In genomic region chr2:155668461-155668860, GRCm38 (mm10) we compare ENCODE assay signal across 9 mouse cellular contexts. TPM values are rescaled to one million over a fixed set of nuclear protein-coding genes. Genes with fewer than 3 reads are reported as not detected.
DNase-seq lines count a peak whose midpoint lies in the region; ATAC-seq and TF ChIP-seq lines count a peak whose summit lies in the region.
"Had no signal": no experiment of that assay in that cellular context is flagged by ENCODE, and none has a peak within 500 bp of the region (broad histone marks: within the 10 kb centered on the region; RNA-seq: fewer than 3 reads in every experiment).

No protein-coding gene starts in this region.

- TF ChIP-seq POLR2A in cortical plate, adult 2 months (IDR thresholded peaks at IDR 0.05; ENCODE audit: extremely low read depth, insufficient read depth, low read length): no peak

- no peak overlapping the region for H3K4me3 ChIP-seq in forebrain, embryonic 14.5 days (ENCODE audit: low read depth, low read length)
- no peak overlapping the region for H3K4me3 ChIP-seq in forebrain, embryonic 12.5 days (replicated peaks)
- no peak overlapping the region for H3K4me3 ChIP-seq in midbrain, embryonic 11.5 days (ENCODE audit: low read depth, low read length)
- no peak overlapping the region for H3K4me3 ChIP-seq in midbrain, embryonic 15.5 days
- H3K4me3 ChIP-seq in cortical plate, adult 2 months (ENCODE audit: insufficient read depth, low read length): no peak overlapping the region
- H3K4me3 ChIP-seq: midbrain, embryonic 12.5 days had no signal

- no peaks in the 10 kb centered on the region for H3K4me1 ChIP-seq in forebrain, embryonic 14.5 days (ENCODE audit: control insufficient read depth, insufficient read depth, low read length)
- no peaks in the 10 kb centered on the region for H3K4me1 ChIP-seq in forebrain, embryonic 12.5 days
- H3K4me1 ChIP-seq in midbrain, embryonic 11.5 days (ENCODE audit: control insufficient read depth, insufficient read depth, low read length): no peaks in the 10 kb centered on the region
- H3K4me1 ChIP-seq in midbrain, embryonic 15.5 days: no peaks in the 10 kb centered on the region
- no peaks in the 10 kb centered on the region; the same call in 1 of the 2 replicates for H3K4me1 ChIP-seq in cortical plate, adult 2 months (ENCODE audit: control insufficient read depth, insufficient read depth, low read length)
- H3K4me1 ChIP-seq: midbrain, embryonic 12.5 days had no signal

- H3K27me3 ChIP-seq in forebrain, embryonic 14.5 days (replicated peaks; ENCODE audit: control insufficient read depth, insufficient read depth, low read length): no peaks in the 10 kb centered on the region
- no peaks in the 10 kb centered on the region for H3K27me3 ChIP-seq in forebrain, embryonic 12.5 days
- no peaks in the 10 kb centered on the region for H3K27me3 ChIP-seq in midbrain, embryonic 11.5 days (ENCODE audit: control insufficient read depth, insufficient read depth, low read length)
- no peaks in the 10 kb centered on the region for H3K27me3 ChIP-seq in midbrain, embryonic 15.5 days (replicated peaks)
- H3K27me3 ChIP-seq: midbrain, embryonic 12.5 days had no signal

- WGBS in forebrain, embryonic 14.5 days: 83% methylated on average over 4 of the region's 4 CpGs
- 86% methylated on average over 4 of the region's 4 CpGs for WGBS in forebrain, embryonic 12.5 days
- WGBS in midbrain, embryonic 11.5 days: 84% methylated on average over 4 of the region's 4 CpGs
- 82% methylated on average over 4 of the region's 4 CpGs for WGBS in midbrain, embryonic 15.5 days

- peaks cover 73% of the 10 kb centered on the region for H3K36me3 ChIP-seq in forebrain, embryonic 14.5 days (ENCODE audit: control insufficient read depth, insufficient read depth, low read length)
- peaks cover 65% of the 10 kb centered on the region for H3K36me3 ChIP-seq in forebrain, embryonic 12.5 days (replicated peaks)
- H3K36me3 ChIP-seq in midbrain, embryonic 11.5 days (ENCODE audit: control insufficient read depth, insufficient read depth, low read length): peaks cover 8% of the 10 kb centered on the region
- peaks cover 44% of the 10 kb centered on the region; the same call in 1 of the 2 replicates for H3K36me3 ChIP-seq in midbrain, embryonic 15.5 days (replicated peaks)

- no peak overlapping the region for H3K4me2 ChIP-seq in forebrain, embryonic 14.5 days (ENCODE audit: low read length)
- no peak overlapping the region for H3K4me2 ChIP-seq in forebrain, embryonic 12.5 days
- no peak overlapping the region for H3K4me2 ChIP-seq in midbrain, embryonic 11.5 days
- no peak overlapping the region for H3K4me2 ChIP-seq in midbrain, embryonic 15.5 days
- H3K4me2 ChIP-seq: midbrain, embryonic 12.5 days had no signal

- H3K27ac ChIP-seq in forebrain, embryonic 14.5 days (ENCODE audit: low read depth, low read length): no peak overlapping the region
- no peak overlapping the region for H3K27ac ChIP-seq in forebrain, embryonic 12.5 days
- no peak overlapping the region for H3K27ac ChIP-seq in midbrain, embryonic 11.5 days (ENCODE audit: low read depth, low read length)
- no peak overlapping the region for H3K27ac ChIP-seq in midbrain, embryonic 15.5 days
- H3K27ac ChIP-seq in cortical plate, adult 2 months (ENCODE audit: insufficient read depth, low read length): no peak overlapping the region
- H3K27ac ChIP-seq: midbrain, embryonic 12.5 days had no signal

- peak; percentile 29; the same call in 1 of the 2 replicates for TF ChIP-seq CTCF in cortical plate, adult 2 months (IDR thresholded peaks at IDR 0.05; ENCODE audit: extremely low read depth, insufficient read depth, low read length)

- no peaks in the 10 kb centered on the region for H3K9me3 ChIP-seq in forebrain, embryonic 14.5 days (replicated peaks; ENCODE audit: control insufficient read depth, low read length)
- no peaks in the 10 kb centered on the region for H3K9me3 ChIP-seq in forebrain, embryonic 12.5 days
- no peaks in the 10 kb centered on the region for H3K9me3 ChIP-seq in midbrain, embryonic 11.5 days (ENCODE audit: control insufficient read depth, low read length)
- H3K9me3 ChIP-seq in midbrain, embryonic 15.5 days: no peaks in the 10 kb centered on the region
- H3K9me3 ChIP-seq: midbrain, embryonic 12.5 days had no signal

- DNase-seq in forebrain, embryonic 14.5 days (ENCODE audit: low spot score): peak; percentile 22
- DNase-seq in midbrain, embryonic 11.5 days (ENCODE audit: low spot score, missing footprints): peak; percentile 88
- no peak for DNase-seq in ovary, adult 18-20 months (ENCODE audit: low spot score)
- no peak for DNase-seq in gastrocnemius, postnatal 25 days

- ATAC-seq in forebrain, embryonic 14.5 days: no peak
- no peak for ATAC-seq in forebrain, embryonic 12.5 days (ENCODE audit: low FRiP score)
- ATAC-seq in midbrain, embryonic 11.5 days (ENCODE audit: low FRiP score): no peak
- ATAC-seq in midbrain, embryonic 15.5 days (replicated peaks): no peak
- ATAC-seq in megakaryocyte-erythroid progenitor cell, adult 5-6 weeks (replicated peaks; ENCODE audit: low FRiP score, low TSS enrichment, poor library complexity, severe bottlenecking): 0 out of 2 replicates have a peak, but pooled peaks have one; percentile 61

- H3K9ac ChIP-seq in forebrain, embryonic 14.5 days (ENCODE audit: low read length): no peak overlapping the region
- no peak overlapping the region for H3K9ac ChIP-seq in forebrain, embryonic 12.5 days
- H3K9ac ChIP-seq in midbrain, embryonic 11.5 days (ENCODE audit: low read length): no peak overlapping the region
- H3K9ac ChIP-seq in midbrain, embryonic 15.5 days: no peak overlapping the region
- H3K9ac ChIP-seq: midbrain, embryonic 12.5 days had no signal

RNA-seq across cellular contexts. Expression of gene Trpc4ap, which starts 23.7 kb away (rescaled TPM):
- polyA plus RNA-seq in forebrain, embryonic 14.5 days (2014; fragmentation: Nextera tagmentation; extraction: Ambion mirVana): 153 and 181 TPM in 2 replicates
- polyA plus RNA-seq in forebrain, embryonic 12.5 days (2016; fragmentation: Nextera tagmentation; extraction: Ambion mirVana): 159 and 167 TPM in 2 replicates
- polyA plus RNA-seq in midbrain, embryonic 11.5 days (2014; fragmentation: Nextera tagmentation; extraction: Ambion mirVana): 138 and 144 TPM in 2 replicates
- polyA plus RNA-seq in midbrain, embryonic 15.5 days (2015; fragmentation: Nextera tagmentation; extraction: Ambion mirVana): 165 and 166 TPM in 2 replicates
- 158 and 163 TPM in 2 replicates for polyA plus RNA-seq in cortical plate, adult 2 months (2012; rRNA removed)
- total RNA-seq in megakaryocyte-erythroid progenitor cell, adult 5-6 weeks (2014; fragmentation: Nextera tagmentation): 86.6 and 122 TPM in 2 replicates
- 45.2 and 61.0 TPM in 2 replicates for total RNA-seq in megakaryocyte-erythroid progenitor cell, adult 5-6 weeks (2017)
- total RNA-seq in gastrocnemius, postnatal 25 days (2021): 10 to 100 TPM; 84.3 to 86.1 TPM

RNA-seq across cellular contexts. Expression of gene Myh7b, which starts 57.4 kb away (rescaled TPM):
- polyA plus RNA-seq in forebrain, embryonic 14.5 days (2014; fragmentation: Nextera tagmentation; extraction: Ambion mirVana): 0.08 and 0.35 TPM in 2 replicates
- 0.66 and 1.0 TPM in 2 replicates for polyA plus RNA-seq in forebrain, embryonic 12.5 days (2016; fragmentation: Nextera tagmentation; extraction: Ambion mirVana)
- 0.59 and 0.63 TPM in 2 replicates for polyA plus RNA-seq in midbrain, embryonic 11.5 days (2014; fragmentation: Nextera tagmentation; extraction: Ambion mirVana)
- 0.64 and 1.2 TPM in 2 replicates for polyA plus RNA-seq in midbrain, embryonic 15.5 days (2015; fragmentation: Nextera tagmentation; extraction: Ambion mirVana)
- 10.5 and 13.8 TPM in 2 replicates for polyA plus RNA-seq in cortical plate, adult 2 months (2012; rRNA removed)
- total RNA-seq in megakaryocyte-erythroid progenitor cell, adult 5-6 weeks (2014; fragmentation: Nextera tagmentation): not detected in 2 replicates
- total RNA-seq in megakaryocyte-erythroid progenitor cell, adult 5-6 weeks (2017): not detected in 2 replicates
- total RNA-seq in gastrocnemius, postnatal 25 days (2021): 1 to 10 TPM in 1 of 2 experiments, under 1 TPM in 1; 0.88 to 5.0 TPM

Comparison
In these comparisons a context has a peak if more than half of its experiments do, and no peak if none do; other contexts are left out.
1. DNase-seq: peak in forebrain, embryonic 14.5 days (single experiment) and midbrain, embryonic 11.5 days (single experiment); none in ovary, adult 18-20 months (single experiment) and gastrocnemius, postnatal 25 days (single experiment).